Mouse (Mus musculus) megakaryocyte-erythroid progenitor cell, adult 5-6 weeks (primary cell): ENCODE measurements around the gene Wdr81. TPM values are rescaled to one million over a fixed set of nuclear protein-coding genes. Genes with fewer than 3 reads are reported as not detected.

Experiments
- ATAC-seq: replicated peaks from 2 replicates; pipeline ENCODE4 v1.8.0; 2016; ENCODE audit warnings: mild to moderate bottlenecking, inconsistent platforms; ENCODE audit not compliant: severe bottlenecking, poor library complexity, low FRiP score, low TSS enrichment
- total RNA-seq, 2 experiments: library from RNA; stranded (forward) in 1 of 2; stranded (reverse) in 1 of 2; fragments of 200-1000, 215-1000 nt in 1 of 2; fragments of >200 nt in 1 of 2; fragmentation: Nextera tagmentation in 1 of 2; gene quantifications; 2 replicates each; pipeline ENCODE4 v1.2.3; 2014 to 2017

Gene Wdr81
- 24.6 and 32.2 TPM in 2 replicates for total RNA-seq (2014; fragmentation: Nextera tagmentation)
- total RNA-seq (2017), result 7.1 and 23.4 TPM in 2 replicates

GRCm38 (mm10) chr11:75453991-75454930 lies at the start of gene Wdr81:
Gene Wdr81, minus strand, starts transcription at chr11:75454717.
- ATAC-seq, result peak; percentile 82

GRCm38 (mm10) chr11:75498126-75498525 lies 43.6 kb upstream of the Wdr81 start:
- ATAC-seq, result peak; percentile 38; the same call in 1 of the 2 replicates

GRCm38 (mm10) chr11:75494296-75495049 lies 40.0 kb upstream of the Wdr81 start:
- no peak for ATAC-seq

- ATAC-seq, result no peak
These were observed 33.0 kb upstream of the Wdr81 start for GRCm38 (mm10) chr11:75487496-75487895.

GRCm38 (mm10) chr11:75486601-75487285 lies 32.2 kb upstream of the Wdr81 start, which contains the start of gene Prpf8:
Gene Prpf8, plus strand, starts transcription at chr11:75486816.
- ATAC-seq, result peak; percentile 100

- ATAC-seq, result 0 out of 2 replicates have a peak, but pooled peaks have one; percentile 3
These were observed 31.7 kb upstream of the Wdr81 start for GRCm38 (mm10) chr11:75486192-75486591.

GRCm38 (mm10) chr11:75473376-75473775 lies 18.9 kb upstream of the Wdr81 start:
- ATAC-seq, result no peak

- ATAC-seq, result peak; percentile 67
These were observed 18.1 kb upstream of the Wdr81 start for GRCm38 (mm10) chr11:75472469-75473081.

GRCm38 (mm10) chr11:75470675-75471074 lies 16.2 kb upstream of the Wdr81 start:
- 0 out of 2 replicates have a peak, but pooled peaks have one; percentile 35 for ATAC-seq

- no peak for ATAC-seq
These were observed 14.7 kb upstream of the Wdr81 start for GRCm38 (mm10) chr11:75469261-75469660.

- ATAC-seq, result no peak; the same call in 1 of the 2 replicates
These were observed 13.9 kb upstream of the Wdr81 start for GRCm38 (mm10) chr11:75468410-75468809.

- ATAC-seq, result peak; percentile 78
These were observed 13.1 kb upstream of the Wdr81 start for GRCm38 (mm10) chr11:75467512-75468215.

- no peak for ATAC-seq
These were observed 12.4 kb upstream of the Wdr81 start for GRCm38 (mm10) chr11:75466731-75467505.

- ATAC-seq, result no peak
These were observed 10.5 kb upstream of the Wdr81 start for GRCm38 (mm10) chr11:75465051-75465450.

GRCm38 (mm10) chr11:75464417-75464816 lies 9.9 kb upstream of the Wdr81 start:
- no peak for ATAC-seq

- no peak for ATAC-seq
These were observed 9.1 kb upstream of the Wdr81 start for GRCm38 (mm10) chr11:75463624-75464023.

GRCm38 (mm10) chr11:75462865-75463336 lies 8.4 kb upstream of the Wdr81 start:
- ATAC-seq, result peak; percentile 20; the same call in 1 of the 2 replicates
